Mouse (Mus musculus) T-cell, adult 2 months (primary cell): ENCODE measurements around the gene Zcchc24.

Experiments used
- DNase-seq: peaks from one replicate; pipeline ENCODE4 v3.0.0; 2022; ENCODE audit warnings: low spot score

The Zcchc24 gene

GRCm38 (mm10) chr14:25666668-25667376, 102.0 kb downstream of the Zcchc24 start:
- DNase-seq, result peak; percentile 8

- no peak for DNase-seq
These were observed 103.4 kb downstream of the Zcchc24 start for GRCm38 (mm10) chr14:25665314-25665970.

GRCm38 (mm10) chr14:25664310-25664695, 104.5 kb downstream of the Zcchc24 start:
- DNase-seq, result no peak

DNA sequence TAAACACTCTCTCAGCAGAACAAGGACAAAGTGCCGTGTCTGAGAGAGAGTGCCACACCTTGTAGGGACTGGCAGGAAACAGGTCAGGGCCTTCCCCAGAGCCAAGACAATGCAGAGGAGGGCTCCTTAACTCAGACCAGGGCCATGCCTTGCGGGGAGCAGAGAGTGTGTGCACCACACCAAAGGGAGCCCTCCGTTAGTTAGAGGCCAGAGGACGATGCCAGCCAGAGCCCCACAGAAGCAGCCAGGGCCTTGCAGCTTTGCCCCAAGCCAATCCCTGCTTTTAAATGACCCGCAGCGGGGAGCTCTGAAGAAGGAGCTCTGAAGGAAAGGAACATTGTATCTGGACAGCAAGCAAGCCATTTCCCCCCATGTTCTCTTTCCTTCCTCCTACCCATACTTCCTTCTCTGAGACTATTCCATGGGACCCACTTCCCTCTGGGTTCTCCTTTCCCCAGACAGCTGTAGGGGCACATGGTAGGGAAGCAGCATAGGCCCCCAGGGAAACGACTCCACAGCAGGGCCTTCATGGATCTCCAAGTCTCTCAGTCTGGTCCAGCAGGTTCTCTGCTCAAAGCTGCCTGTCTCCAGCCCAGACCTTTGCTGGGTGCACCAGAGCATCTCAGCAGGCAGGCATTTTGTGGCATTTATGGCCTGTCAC, 105.1 kb downstream of the Zcchc24 start:
- DNase-seq, result no peak
